Mouse (Mus musculus) hindlimb bud, embryonic 11.5 days (tissue): Measurements from ENCODE around the gene Ccdc163.
A peak's percentile ranks its signal among the peaks of the same experiment; 100 is the strongest.

Experiments
- DNase-seq: peaks from one replicate; pipeline ENCODE4 v3.0.0-alpha.2; 2012; ENCODE audit warnings: low read depth, low spot score; ENCODE audit errors: extremely low spot score

Ccdc163 gene

DNA sequence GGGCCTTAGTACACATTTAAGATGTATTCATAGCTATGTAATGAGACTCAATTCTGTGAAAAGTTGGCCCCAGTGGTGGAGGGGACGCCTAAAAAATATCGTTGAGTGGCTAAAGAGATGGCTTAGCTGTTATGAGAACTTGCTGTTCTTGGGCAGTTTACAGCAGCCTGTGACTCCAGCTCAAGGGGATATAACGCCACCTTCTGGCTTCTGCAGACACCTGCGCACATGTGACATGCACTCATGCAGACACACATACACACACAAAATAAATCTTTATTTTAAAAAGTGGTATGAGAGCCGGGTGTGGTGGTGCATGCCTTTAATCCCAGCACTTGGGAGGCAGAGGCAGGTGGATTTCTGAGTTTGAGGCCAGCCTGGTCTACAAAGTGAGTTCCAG lies 68.1 kb downstream of the Ccdc163 start:
- DNase-seq = no peak

DNA sequence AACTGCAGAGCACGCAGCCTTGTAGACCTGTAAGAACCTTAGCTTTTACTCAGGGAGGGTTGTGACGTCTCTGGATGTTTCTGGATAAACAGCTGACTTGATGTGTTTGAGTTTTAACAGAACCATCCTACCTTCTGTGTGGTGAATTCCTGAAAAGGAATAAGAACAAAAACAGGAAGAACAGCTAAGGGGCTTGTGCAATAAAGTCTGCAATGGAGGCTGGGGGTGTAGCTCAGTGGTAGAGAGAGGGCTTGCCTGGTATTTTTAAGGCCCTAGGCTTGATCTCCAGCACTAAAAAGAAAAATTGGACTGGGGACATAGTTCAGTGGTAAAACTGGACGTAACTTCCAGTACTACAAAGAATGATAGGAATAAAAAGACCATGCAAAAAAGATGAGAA lies 68.8 kb downstream of the Ccdc163 start:
- DNase-seq = no peak

DNA sequence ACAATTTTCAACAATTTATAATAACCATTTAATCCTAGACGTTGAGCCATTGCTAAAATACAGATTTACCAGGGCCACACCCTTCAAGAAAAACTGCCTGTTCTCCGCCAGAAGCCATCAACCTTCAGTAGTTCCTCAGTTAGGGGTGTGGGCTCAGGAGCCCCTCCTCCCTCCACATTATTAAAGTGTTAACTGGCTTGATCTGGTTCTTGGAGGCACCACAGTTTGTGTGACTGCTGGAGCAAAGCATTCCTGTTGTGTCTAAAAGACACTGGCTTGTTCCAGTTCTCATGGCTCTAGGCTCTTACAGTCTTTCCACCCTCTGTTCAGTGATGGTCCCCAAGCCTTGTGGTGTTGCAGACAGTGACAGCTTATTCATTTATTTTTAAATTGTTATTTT lies 72.2 kb downstream of the Ccdc163 start:
- DNase-seq = no peak

DNA sequence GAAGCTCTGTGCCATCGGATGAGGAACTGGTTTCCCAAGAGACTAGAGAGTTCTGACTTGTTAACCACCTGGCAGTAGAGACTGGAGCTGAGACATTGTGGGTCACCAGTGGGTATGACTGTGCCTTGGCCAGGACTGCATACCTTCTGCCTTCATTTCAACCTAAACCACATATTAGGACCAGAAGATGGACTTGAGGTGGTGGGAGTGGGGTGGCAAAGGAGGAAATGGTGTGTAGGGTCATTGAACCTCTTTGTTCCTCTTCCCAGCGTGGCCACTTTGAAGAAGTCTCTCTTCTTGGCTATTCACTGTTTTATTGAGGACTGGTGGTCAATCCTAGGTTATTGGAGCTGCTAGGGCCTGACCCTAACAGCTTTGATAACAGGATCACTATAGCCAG lies 73.1 kb downstream of the Ccdc163 start:
- DNase-seq = no peak

DNA sequence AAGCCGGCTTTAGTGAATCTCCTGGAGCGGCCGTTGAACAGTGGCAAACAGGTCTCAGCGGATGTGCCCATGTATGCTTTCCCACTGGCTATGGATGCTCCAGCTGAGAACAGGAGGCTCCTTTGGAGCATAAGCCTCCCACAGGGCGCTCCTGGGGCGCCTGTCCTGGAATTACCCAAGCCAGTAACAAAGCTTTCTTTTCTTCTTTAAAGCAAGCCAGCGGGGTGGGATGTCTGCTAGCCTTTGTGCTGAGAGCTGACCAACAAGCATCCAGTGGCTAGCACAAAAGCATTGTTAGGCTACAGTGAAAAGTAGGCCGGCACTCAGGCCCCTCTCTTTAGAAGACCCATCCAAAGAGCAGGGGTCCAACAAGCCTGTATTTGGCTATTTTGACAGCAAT lies 73.9 kb downstream of the Ccdc163 start:
- DNase-seq = no peak

DNA sequence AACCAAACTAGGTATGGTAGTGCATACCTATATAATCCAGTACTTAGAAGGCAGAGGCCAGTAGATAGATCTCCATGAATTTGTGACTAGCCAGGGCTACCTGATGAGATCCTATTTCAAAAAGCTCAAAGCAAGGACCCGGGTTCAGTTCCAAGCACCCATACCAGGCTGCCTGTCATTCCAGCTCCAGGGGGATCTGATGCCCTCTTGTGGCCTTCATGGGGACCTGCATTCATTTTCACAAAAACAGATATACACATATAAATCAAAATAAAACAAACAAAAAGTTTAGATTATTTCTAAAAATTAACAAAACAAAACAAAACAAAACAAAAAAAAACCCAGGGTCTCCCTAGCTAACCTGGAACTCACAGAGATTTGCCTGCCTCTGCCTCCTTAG lies 78.3 kb downstream of the Ccdc163 start:
- no peak for DNase-seq

DNA sequence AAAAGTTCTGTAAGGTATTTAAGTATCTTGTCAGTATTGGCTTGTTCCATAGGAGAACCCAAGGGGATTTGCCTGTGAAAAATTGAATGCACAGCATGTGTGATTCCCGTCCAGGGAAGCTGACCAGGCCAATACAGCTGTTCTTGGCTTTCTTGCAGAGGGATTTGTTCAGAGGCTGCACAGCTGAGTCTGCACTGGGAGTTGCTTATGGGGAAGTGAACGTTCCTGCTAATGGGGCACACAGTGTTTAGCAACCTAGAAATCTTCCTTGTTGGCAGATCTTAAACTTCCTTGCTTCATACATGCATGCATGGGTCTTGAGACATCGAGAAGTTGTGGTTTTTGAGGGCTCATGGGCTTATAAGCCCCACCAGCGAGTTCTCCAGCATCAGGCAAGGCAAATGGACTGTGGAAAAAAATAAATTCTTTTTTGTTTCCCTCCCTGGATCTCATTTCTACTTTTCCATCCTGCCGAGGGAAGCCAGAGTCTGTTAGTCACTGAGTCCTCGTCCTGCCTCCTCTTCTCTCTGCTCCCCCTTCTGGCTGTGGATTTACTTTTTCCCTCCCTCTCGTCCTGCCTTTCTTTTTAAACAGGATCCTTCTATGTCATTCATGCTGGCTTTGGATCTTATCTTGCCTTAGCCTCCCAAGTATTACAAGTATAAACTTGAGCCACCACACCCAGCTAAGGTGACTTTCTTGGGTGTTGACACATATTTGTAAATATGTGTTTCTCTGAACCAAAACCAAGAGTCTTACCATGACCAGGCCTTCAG lies 79.9 kb downstream of the Ccdc163 start:
- DNase-seq = no peak

DNA sequence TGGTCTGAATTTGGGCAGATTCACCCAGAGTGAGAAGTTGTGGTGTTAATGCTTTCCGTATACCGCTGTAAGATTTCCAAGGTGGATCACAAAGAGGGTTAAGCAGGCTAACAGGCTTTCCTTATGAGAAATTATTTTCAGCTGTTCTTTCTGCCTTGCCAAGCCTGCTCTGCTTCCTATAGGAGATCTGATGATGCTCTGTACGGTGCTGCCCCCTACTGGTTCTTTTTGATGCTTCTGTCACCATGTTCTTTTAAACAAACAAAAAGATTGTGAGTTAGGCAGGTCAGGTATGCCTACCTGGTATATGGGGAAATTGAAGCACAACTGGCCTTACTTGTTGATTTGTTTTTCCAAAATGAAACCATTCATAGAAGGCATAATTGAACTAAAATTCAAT lies 80.6 kb downstream of the Ccdc163 start:
- peak; percentile 75 for DNase-seq

DNA sequence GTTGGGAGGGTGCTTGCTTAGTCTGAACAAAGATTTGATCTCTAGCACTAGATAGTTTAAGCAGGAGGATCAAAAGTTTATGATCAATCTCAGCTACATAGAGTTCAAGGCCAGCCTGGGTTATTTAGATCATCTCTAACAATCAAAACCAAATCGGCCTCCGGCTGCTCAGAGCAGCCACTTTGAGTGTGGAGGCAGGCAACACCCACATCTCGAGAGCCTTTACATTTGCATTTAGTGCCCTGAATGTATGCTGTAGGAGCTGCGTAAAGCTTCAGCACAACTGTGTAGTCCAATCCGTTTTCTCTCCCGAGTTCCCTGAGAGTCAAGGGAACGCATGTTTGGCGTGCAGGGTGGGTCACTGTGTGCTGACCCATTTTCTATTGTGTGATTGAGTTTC lies 84.1 kb downstream of the Ccdc163 start:
- DNase-seq = no peak

DNA sequence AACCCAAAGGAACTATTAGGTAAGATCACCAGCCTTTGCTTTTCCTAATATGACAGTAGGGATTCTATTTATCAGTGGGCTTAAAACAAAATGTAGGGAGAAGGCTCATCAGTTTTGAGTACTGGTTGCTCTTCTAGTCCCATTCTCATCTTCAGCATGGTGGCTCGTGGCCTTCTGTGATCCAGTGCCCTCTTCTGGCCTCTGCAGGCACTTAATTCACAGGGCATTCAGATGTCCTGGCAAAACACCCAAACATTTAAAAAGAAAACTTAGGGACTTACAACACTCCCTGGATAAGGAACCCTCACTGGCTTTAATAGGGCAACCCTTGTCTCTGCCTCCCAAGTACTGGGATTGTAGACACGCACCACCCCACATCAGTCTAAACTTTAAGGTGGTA lies 86.0 kb downstream of the Ccdc163 start:
- DNase-seq = no peak

DNA sequence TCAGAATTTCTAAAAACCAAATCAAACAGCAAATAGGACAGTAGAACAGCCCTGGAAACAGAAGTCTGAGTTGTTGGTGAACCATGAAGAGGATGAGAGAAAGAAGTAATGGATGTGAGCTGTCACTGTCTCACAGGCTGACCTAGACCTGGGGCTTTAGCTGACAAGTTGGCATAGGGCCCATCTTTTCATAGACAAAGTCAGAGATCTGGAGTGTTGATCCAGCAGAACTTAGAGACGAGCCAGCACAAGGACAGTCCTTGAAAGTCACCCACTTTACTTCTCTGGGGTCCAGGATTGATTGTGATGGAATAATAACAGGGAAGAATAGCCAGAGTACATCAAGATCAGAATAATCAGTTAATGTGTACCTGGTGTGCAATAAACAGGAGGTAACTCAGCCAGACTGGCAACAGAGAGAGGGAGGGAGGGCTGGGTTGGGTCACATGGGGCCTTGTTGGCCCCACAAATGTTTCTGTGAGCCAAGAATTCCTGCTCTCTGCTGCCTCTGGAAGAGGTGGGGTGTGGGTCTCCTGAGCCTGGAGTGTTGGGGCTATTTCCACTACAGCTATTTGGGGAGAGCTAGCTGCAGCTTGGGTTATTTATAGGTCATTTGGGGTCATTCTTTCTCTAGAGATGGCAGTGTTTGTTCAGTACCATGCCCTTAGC lies 88.3 kb downstream of the Ccdc163 start:
- DNase-seq = no peak

DNA sequence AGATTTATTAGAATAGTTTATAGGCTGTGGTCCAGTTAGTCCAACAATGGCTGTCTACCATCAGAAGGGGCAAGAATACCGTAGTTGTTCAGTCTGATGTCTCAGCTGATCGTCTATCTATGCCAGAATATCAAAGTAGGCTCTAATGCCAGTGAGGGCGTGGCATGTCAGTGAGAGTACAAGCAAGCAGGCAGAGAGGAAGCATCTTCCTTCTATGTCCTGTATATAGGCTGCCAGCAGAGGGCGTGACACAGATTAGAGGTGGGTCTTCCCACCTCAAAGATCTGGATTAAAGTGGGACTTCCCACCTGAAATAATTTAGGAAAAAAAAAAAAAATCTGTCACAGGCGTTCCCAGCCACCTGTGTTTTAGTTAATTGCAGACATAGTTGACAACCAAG lies 91.6 kb downstream of the Ccdc163 start:
- no peak for DNase-seq
